Mouse (Mus musculus) adipocyte (in vitro differentiated cells): ENCODE measurements around the gene Zfp704.
A peak's percentile ranks its signal among the peaks of the same experiment; 100 is the strongest.

Experiments
- DNase-seq: peaks from one replicate; pipeline ENCODE4 v3.0.0-alpha.2; 2016; ENCODE audit warnings: low spot score

The Zfp704 gene

DNA sequence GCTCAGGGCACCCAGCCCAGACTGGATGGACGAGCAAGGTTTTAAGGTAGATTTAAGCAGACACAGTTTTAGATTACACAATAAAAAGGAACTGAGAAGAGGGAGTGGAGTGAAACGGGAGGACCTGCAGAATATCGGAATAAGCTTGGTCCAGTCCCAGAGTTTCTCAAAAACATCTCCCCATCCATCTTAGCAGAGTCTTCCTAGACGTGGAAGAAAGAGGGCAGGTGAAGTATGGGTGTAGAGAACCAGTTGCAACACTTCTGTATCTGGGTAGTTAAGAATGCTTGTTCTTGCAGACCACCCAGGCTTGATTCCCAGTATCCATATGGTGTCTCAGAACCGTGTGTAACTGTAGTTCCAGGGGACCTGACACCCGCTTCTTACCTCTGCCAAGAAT lies 149.6 kb downstream of the Zfp704 start:
- DNase-seq, result no peak

- no peak for DNase-seq
These were observed 153.4 kb downstream of the Zfp704 start for GRCm38 (mm10) chr3:9456380-9456890.

- no peak for DNase-seq
These were observed 154.5 kb downstream of the Zfp704 start for GRCm38 (mm10) chr3:9455351-9455750.

GRCm38 (mm10) chr3:9454556-9455330 lies 155.1 kb downstream of the Zfp704 start:
- DNase-seq, result no peak

DNA sequence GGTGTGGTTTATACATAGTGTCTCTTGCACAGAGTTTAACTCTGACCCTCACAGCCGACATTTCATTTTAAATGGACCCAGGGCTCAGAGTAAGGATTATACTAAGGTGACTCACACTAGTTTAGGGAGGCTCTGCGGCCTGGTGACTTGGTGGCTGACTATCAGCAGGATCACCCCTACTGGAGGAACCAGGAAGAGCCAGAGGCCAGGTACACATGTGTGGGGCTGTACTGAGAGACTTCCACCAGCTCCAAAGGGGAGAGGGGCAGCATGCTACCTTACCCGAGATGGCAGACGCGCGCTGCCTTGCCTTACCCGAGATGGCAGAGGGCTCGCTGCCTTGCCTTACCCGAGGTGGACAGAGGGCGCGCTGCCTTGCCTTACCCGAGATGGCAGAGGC lies 159.4 kb downstream of the Zfp704 start:
- DNase-seq, result no peak

DNA sequence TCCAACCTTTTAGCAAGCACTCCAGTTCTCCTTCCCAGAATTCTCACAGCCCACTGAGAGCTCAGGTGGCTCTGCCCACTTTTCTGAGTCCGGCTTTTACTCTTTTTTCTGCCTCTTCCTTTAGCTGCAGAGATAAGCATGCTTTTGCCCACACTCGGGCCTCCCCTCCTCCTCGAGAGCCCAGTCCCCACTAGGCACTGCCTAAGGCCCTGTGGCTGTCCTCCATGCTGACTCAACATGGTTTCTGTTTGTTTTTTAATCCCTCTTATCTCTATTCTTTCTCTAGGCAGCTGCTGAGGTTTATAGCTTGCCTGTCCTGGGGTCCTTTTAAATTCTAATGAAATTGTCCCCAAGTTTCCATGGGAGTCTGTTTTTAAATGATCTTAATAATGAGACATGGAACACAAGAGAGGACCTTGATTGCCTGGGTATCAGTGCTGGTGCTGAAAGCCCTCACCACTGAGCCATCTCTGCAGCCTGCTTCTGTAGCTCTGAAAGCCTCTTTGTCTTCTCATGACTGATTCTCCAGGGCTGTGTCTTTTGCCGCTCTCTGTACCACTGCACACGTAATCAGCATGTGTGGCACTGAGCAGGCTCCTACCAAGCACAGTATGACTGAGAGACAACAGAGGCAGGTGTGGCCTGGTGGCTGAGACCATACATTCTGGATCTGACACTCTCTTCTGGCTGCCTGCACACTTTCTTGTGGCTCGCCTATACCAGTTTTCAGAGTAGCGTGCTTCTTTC lies 160.5 kb downstream of the Zfp704 start:
- DNase-seq, result no peak

- no peak for DNase-seq
These were observed 161.3 kb downstream of the Zfp704 start for GRCm38 (mm10) chr3:9448541-9448940.

GRCm38 (mm10) chr3:9444558-9444957 lies 165.3 kb downstream of the Zfp704 start:
- no peak for DNase-seq

DNA sequence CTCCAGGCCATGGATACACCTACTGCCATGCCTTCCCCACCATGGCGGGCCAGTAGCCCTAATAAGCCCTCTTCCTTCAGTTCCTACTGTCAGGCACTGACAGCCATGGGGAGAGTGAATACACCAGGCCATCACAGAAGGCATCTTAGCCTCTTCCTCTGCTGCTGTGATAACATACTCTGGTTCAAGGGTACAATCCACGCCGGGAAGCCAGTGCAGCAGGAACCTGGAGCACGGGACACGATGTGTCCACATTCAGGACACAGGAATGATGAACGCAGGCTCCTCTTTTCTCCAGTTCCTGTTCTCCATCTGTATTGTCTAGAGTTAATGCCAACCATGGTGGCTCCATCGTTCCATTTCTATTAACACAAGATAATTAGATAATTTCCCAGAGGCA lies 165.9 kb downstream of the Zfp704 start:
- DNase-seq, result no peak

- no peak for DNase-seq
These were observed 166.4 kb downstream of the Zfp704 start for GRCm38 (mm10) chr3:9443476-9443875.

GRCm38 (mm10) chr3:9441566-9442540 lies 168.0 kb downstream of the Zfp704 start:
- DNase-seq, result no peak

DNA sequence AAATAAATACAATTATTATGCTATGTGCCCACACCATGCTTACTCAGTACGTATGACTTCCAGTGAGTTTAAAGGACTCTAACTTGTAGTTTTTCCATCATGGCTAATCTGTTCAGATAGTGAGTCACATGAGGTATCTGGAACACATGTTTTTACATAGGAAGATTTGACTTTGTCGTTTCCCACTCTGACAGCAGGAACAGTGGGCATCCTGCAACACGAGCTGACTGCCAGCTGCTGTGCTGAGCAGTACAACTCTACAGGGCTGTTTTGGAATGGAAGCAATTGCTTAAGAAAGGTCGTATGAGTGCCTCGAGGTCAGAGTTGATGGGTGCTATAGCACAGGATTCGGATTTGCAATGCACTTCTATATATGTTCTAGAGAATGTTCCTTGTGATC lies 169.4 kb downstream of the Zfp704 start:
- no peak for DNase-seq

GRCm38 (mm10) chr3:9439619-9440286 lies 170.1 kb downstream of the Zfp704 start:
- DNase-seq, result no peak

DNA sequence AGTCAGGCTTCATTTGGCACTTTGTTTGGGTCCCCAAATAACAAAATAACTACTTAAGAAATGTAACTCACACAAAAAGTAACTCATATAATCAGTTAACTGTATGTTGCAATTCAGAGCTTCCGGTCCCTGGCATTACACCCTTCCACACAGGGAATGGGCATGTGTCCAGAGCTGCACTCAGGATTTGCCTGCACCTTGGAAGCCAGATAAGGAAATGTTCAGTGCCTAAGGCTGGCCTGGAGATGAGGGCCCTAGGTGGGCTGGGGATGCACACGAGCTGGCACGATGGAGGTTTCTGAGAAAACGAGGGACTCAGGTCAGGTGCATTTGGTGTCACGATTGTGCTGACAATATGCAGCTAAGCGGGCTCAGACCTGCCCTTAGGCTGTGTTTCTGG lies 173.6 kb downstream of the Zfp704 start:
- peak; percentile 15 for DNase-seq

DNA sequence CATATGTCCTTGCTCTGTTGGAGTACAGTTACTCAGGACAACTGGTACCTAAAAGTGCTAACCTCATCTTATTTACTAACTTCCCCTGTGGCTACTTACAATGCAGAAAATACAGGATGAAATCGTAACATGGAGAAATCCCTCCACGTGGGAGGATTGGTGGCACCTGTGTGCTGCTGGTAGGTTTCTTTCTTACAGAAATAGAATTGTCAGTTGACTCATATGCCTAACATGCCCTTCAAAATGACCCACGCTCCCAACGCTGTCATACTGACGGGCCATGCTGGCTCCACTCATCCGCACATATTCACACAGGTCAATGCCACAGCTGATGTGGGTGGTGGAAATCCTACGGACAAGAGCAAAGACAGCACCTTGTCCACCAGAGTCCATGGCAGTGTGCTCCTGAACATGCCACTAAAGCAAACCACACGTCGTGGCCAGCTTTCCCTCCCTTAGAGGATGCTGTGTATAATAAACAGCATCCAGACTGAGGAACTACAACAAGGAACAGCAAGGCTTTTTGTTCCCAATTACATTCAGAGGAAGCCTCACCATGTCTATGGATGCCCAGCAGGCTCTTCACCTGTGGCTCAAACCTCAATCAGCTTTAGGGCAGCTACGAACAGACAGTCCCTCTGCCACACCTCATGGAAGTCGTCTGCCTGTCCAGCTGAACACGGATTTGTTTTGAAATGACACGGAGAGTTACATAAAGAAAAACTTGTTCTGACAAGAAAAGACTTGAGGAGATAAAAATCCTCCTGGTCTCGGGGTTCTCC lies 175.3 kb downstream of the Zfp704 start:
- no peak for DNase-seq

DNA sequence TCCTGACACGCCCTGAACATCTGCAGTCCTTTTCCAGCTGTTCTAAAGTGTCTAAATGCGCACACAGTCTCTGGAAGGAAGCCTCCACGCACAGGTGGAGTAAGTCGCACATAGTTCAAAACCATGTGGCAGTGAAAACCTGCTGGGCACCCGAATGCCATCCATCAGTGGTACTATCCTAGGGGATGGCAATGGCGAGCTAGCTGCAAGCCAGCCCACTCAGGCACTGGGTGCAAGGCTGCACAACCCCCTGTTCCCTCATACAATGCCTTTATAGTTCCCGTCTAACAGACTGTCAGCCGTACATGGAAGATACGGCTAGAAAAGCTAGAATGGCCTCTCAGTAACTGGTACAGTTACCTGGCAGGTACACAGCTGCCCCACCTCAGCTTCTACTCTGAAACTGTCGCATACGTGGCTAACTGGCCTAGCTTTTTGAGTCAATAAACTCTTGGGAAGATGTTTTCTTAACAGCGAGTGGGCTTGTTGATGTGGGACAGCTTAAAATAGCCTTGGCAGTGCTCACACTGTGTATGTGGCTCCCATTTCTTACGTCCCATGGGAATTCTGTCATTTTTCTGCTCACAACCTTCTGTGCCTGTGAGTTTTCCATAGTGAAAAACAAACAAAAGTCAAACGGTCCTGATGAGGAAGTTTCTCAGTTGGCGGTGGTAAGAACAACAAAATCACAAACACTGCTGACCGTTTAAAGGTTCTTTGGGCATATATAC lies 176.9 kb downstream of the Zfp704 start:
- no peak for DNase-seq

- no peak for DNase-seq
These were observed 177.7 kb downstream of the Zfp704 start for GRCm38 (mm10) chr3:9432226-9432625.

GRCm38 (mm10) chr3:9429946-9430345 lies 179.9 kb downstream of the Zfp704 start:
- no peak for DNase-seq

- no peak for DNase-seq
These were observed 182.1 kb downstream of the Zfp704 start for GRCm38 (mm10) chr3:9427826-9428225.

DNA sequence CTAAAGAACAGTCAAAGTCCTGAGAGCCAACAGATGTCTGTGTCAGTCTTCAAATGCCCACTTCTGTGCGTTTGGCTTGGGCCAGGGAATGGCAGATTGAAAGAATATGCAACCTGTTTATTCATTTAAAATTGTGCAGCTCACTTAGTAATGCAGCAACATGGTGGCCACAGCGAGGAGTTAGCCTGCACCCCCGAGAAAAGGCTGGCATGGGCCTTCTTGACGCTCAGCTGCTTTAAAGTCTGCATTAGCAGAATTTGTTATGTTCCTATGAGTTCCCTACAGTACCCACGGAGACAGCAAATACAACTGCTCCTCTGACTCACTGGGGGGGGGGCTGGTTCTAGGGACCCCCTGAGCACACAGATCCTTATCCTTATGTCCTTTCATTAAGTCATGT lies 184.2 kb downstream of the Zfp704 start:
- no peak for DNase-seq
